Mouse (Mus musculus): ENCODE measurements around the gene Tlcd1.

GRCm38 (mm10) chr11:78161169-78161568 lies 15.3 kb upstream of the Tlcd1 start:
- TF ChIP-seq POLR2A (IDR thresholded peaks at IDR 0.05; ENCODE audit: borderline replicate concordance, extremely low read depth, insufficient read depth, insufficient read length, poor library complexity, severe bottlenecking) = no peak
- TF ChIP-seq CTCF (IDR thresholded peaks at IDR 0.05; ENCODE audit: borderline replicate concordance, extremely low read depth, insufficient read depth, insufficient read length) = no peak
